Mouse (Mus musculus): ENCODE results near the gene Tsc1.

Tsc1 gene

GRCm38 (mm10) chr2:28616874-28617273 is 24.2 kb upstream of the Tsc1 start:
- DNase-seq = no peak

GRCm38 (mm10) chr2:28617498-28618486 is 23.2 kb upstream of the Tsc1 start:
- DNase-seq = no peak

- DNase-seq = no peak
Measured at GRCm38 (mm10) chr2:28618777-28619336, 22.2 kb upstream of the Tsc1 start.

GRCm38 (mm10) chr2:28619369-28619768 is 21.7 kb upstream of the Tsc1 start:
- no peak for DNase-seq

GRCm38 (mm10) chr2:28620522-28620921 is 20.5 kb upstream of the Tsc1 start:
- no peak for DNase-seq

- no peak for DNase-seq
Measured at GRCm38 (mm10) chr2:28621111-28621510, 19.9 kb upstream of the Tsc1 start.

GRCm38 (mm10) chr2:28621664-28622171 is 19.3 kb upstream of the Tsc1 start, which contains the start of gene Gfi1b:
TSS of gene Gfi1b (minus strand) at chr2:28621982.
- DNase-seq = peak; percentile 27

- peak; percentile 58 for DNase-seq
Measured at GRCm38 (mm10) chr2:28622521-28623124, 18.4 kb upstream of the Tsc1 start.

GRCm38 (mm10) chr2:28624870-28625269 is 16.2 kb upstream of the Tsc1 start:
- no peak for DNase-seq

GRCm38 (mm10) chr2:28626038-28626437 is 15.0 kb upstream of the Tsc1 start:
- DNase-seq = no peak

- DNase-seq = no peak
Measured at GRCm38 (mm10) chr2:28628053-28628452, 13.0 kb upstream of the Tsc1 start.

- DNase-seq = no peak
Measured at GRCm38 (mm10) chr2:28629911-28630381, 11.1 kb upstream of the Tsc1 start.

- DNase-seq = no peak
Measured at GRCm38 (mm10) chr2:28632626-28633025, 8.4 kb upstream of the Tsc1 start.

- DNase-seq = no peak
Measured at GRCm38 (mm10) chr2:28633136-28633535, 7.9 kb upstream of the Tsc1 start.

- no peak for DNase-seq
Measured at GRCm38 (mm10) chr2:28635199-28635598, 5.8 kb upstream of the Tsc1 start.

- DNase-seq = no peak
Measured at GRCm38 (mm10) chr2:28637106-28637845, 3.8 kb upstream of the Tsc1 start.

- DNase-seq = peak; percentile 60
Measured at GRCm38 (mm10) chr2:28638352-28638751, 2.7 kb upstream of the Tsc1 start.

GRCm38 (mm10) chr2:28638886-28639285 is 2.1 kb upstream of the Tsc1 start:
- DNase-seq = peak; percentile 63

- peak; percentile 52 for DNase-seq
Measured at GRCm38 (mm10) chr2:28639794-28640193, 1.2 kb upstream of the Tsc1 start.

GRCm38 (mm10) chr2:28641435-28641941 is 460 bp downstream of the Tsc1 start:
- no peak for DNase-seq

GRCm38 (mm10) chr2:28643081-28643480 is 2.1 kb downstream of the Tsc1 start:
- DNase-seq = no peak

- no peak for DNase-seq
Measured at GRCm38 (mm10) chr2:28650526-28650925, 9.5 kb downstream of the Tsc1 start.

Data from lung, postnatal 36 days (tissue).